Mouse (Mus musculus): ENCODE results near the gene Dmgdh.

GRCm38 (mm10) chr13:93639636-93640035 is 34.6 kb upstream of the Dmgdh start:
- TF ChIP-seq CTCF (IDR thresholded peaks at IDR 0.05; ENCODE audit: low read depth, low read length): no peak
- TF ChIP-seq POLR2A (IDR thresholded peaks at IDR 0.05; ENCODE audit: borderline replicate concordance, low read depth, low read length): no peak
